Mouse (Mus musculus) MEL (cell line): ENCODE data around the gene Tecrl. TPM values are rescaled to one million over a fixed set of nuclear protein-coding genes. Genes with fewer than 3 reads are reported as not detected.

ENCODE experiments used
- DNase-seq: peaks from one replicate; pipeline ENCODE4 v3.0.0; 2011; ENCODE audit warnings: low read depth, low spot score
- H3K27ac ChIP-seq: 2 replicates; pipeline ENCODE4 v1.5.1; 2012; ENCODE audit warnings: low read depth, mild to moderate bottlenecking, control low read depth, low read length, moderate library complexity; ENCODE audit not compliant: control insufficient read depth
- H3K27me3 ChIP-seq, 2 experiments: fragments of 150-350 bp in 1 of 2; sonication (generic) in 1 of 2; 2 replicates each; pipeline ENCODE4 v1.6.1; 2012; ENCODE audit warnings: low read length in 2 of 2, mild to moderate bottlenecking in 2 of 2, improper control_type of control experiment in 1 of 2, moderate library complexity in 1 of 2; ENCODE audit not compliant: insufficient read depth in 2 of 2, control insufficient read depth in 1 of 2
- H3K36me3 ChIP-seq, 2 experiments: 2 replicates each; pipeline ENCODE4 v1.6.1; 2012 to 2014; ENCODE audit warnings: low read length in 2 of 2, improper control_type of control experiment in 1 of 2, inconsistent platforms in 1 of 2, mild to moderate bottlenecking in 1 of 2; ENCODE audit not compliant: insufficient read depth in 2 of 2, control insufficient read depth in 1 of 2
- H3K4me1 ChIP-seq, 2 experiments: fragments of 150-350 bp in 1 of 2; sonication (generic) in 1 of 2; 2 replicates each; pipeline ENCODE4 v1.6.1; 2012; ENCODE audit warnings: low read length in 2 of 2, improper control_type of control experiment in 1 of 2, mild to moderate bottlenecking in 1 of 2; ENCODE audit not compliant: insufficient read depth in 2 of 2, control insufficient read depth in 1 of 2
- H3K4me3 ChIP-seq, 2 experiments: fragments of 150-350 bp in 1 of 2; sonication (generic) in 1 of 2; 2 replicates each; pipeline ENCODE4 v1.5.1; 2012; ENCODE audit warnings: low read depth in 2 of 2, low read length in 2 of 2, mild to moderate bottlenecking in 2 of 2, moderate library complexity in 2 of 2, control low read depth in 1 of 2, improper control_type of control experiment in 1 of 2; ENCODE audit not compliant: control insufficient read depth in 1 of 2, insufficient read depth in 1 of 2
- H3K79me2 ChIP-seq: 2 replicates; pipeline ENCODE4 v1.6.1; 2012; ENCODE audit warnings: mild to moderate bottlenecking, low read length, moderate library complexity; ENCODE audit not compliant: control insufficient read depth, poor library complexity, insufficient read depth
- H3K9ac ChIP-seq: 2 replicates; pipeline ENCODE4 v1.6.1; 2012; ENCODE audit warnings: low read depth, mild to moderate bottlenecking, control low read depth, low read length, moderate library complexity; ENCODE audit not compliant: control insufficient read depth, poor library complexity, severe bottlenecking
- H3K9me3 ChIP-seq: fragments of 150-350 bp; sonication (generic); replicated peaks from 2 replicates; pipeline ENCODE4 v1.6.1; 2012; ENCODE audit warnings: mild to moderate bottlenecking, low read length, improper control_type of control experiment, moderate library complexity; ENCODE audit not compliant: insufficient read depth
- CTCF ChIP-seq, 3 experiments: IDR thresholded peaks in 2 of 3; conservative IDR thresholded peaks in 1 of 3; 2 replicates each; pipeline ENCODE4 v1.5.1; 2011 to 2012; ENCODE audit warnings: low read length in 3 of 3, low read depth in 2 of 3, mild to moderate bottlenecking in 2 of 3, improper control_type of control experiment in 1 of 3, inconsistent platforms in 1 of 3, mixed read lengths in 1 of 3, moderate library complexity in 1 of 3; ENCODE audit not compliant: control insufficient read depth in 1 of 3, insufficient read depth in 1 of 3, poor library complexity in 1 of 3, severe bottlenecking in 1 of 3
- E2F4 ChIP-seq: IDR thresholded peaks from 2 replicates; pipeline ENCODE4 v1.6.1; 2011; ENCODE audit warnings: low read depth, low read length, improper control_type of control experiment, borderline replicate concordance
- ELF1 ChIP-seq: IDR thresholded peaks from 2 replicates; pipeline ENCODE4 v1.6.1; 2014; ENCODE audit warnings: low read depth, mild to moderate bottlenecking, inconsistent platforms, low read length, improper control_type of control experiment, moderate library complexity
- EP300 ChIP-seq, 2 experiments: IDR thresholded peaks; 2 replicates each; pipeline ENCODE4 v1.6.1; 2011; ENCODE audit warnings: improper control_type of control experiment in 2 of 2, low read length in 2 of 2, low read depth in 1 of 2, mild to moderate bottlenecking in 1 of 2
- ETS1 ChIP-seq: IDR thresholded peaks from 2 replicates; pipeline ENCODE4 v1.6.1; 2012; ENCODE audit warnings: low read depth, mild to moderate bottlenecking, inconsistent platforms, low read length, improper control_type of control experiment, moderate library complexity
- GATA1 ChIP-seq: IDR thresholded peaks from 2 replicates; pipeline ENCODE4 v1.6.1; 2011; ENCODE audit warnings: low read depth, low read length, improper control_type of control experiment
- HCFC1 ChIP-seq: IDR thresholded peaks from 2 replicates; pipeline ENCODE4 v1.6.1; 2012; ENCODE audit warnings: low read depth, mild to moderate bottlenecking, inconsistent platforms, low read length, improper control_type of control experiment, moderate library complexity
- KAT2A ChIP-seq: conservative IDR thresholded peaks from 2 replicates; pipeline ENCODE4 v1.6.1; 2012; ENCODE audit warnings: low read depth, low read length, improper control_type of control experiment, inconsistent platforms
- MAX ChIP-seq: IDR thresholded peaks from 2 replicates; pipeline ENCODE4 v1.6.1; 2011; ENCODE audit warnings: low read length, improper control_type of control experiment
- MAZ ChIP-seq: IDR thresholded peaks from 2 replicates; pipeline ENCODE4 v1.6.1; 2012; ENCODE audit warnings: low read depth, mild to moderate bottlenecking, inconsistent platforms, low read length, improper control_type of control experiment
- NELFE ChIP-seq: IDR thresholded peaks from 2 replicates; pipeline ENCODE4 v1.6.1; 2011; ENCODE audit warnings: low read depth, low read length, improper control_type of control experiment
- RCOR1 ChIP-seq: IDR thresholded peaks from 2 replicates; pipeline ENCODE4 v1.6.1; 2012; ENCODE audit warnings: low read depth, mild to moderate bottlenecking, inconsistent platforms, low read length, improper control_type of control experiment
- SIN3A ChIP-seq: IDR thresholded peaks from 2 replicates; pipeline ENCODE4 v1.6.1; 2012; ENCODE audit warnings: low read length, improper control_type of control experiment, inconsistent platforms
- SMC3 ChIP-seq: IDR thresholded peaks from 2 replicates; pipeline ENCODE4 v1.6.1; 2011; ENCODE audit warnings: low read depth, low read length, improper control_type of control experiment
- TAL1 ChIP-seq: IDR thresholded peaks from 2 replicates; pipeline ENCODE4 v1.6.1; 2012; ENCODE audit warnings: mild to moderate bottlenecking, inconsistent platforms, low read length, moderate library complexity, mixed read lengths
- TCF12 ChIP-seq: IDR thresholded peaks from 2 replicates; pipeline ENCODE4 v1.6.1; 2014; ENCODE audit warnings: low read depth, mild to moderate bottlenecking, inconsistent platforms, low read length, improper control_type of control experiment, moderate library complexity
- USF1 ChIP-seq: IDR thresholded peaks from 2 replicates; pipeline ENCODE4 v1.6.1; 2014; ENCODE audit warnings: low read depth, mild to moderate bottlenecking, inconsistent platforms, low read length, improper control_type of control experiment, moderate library complexity
- ZMIZ1 ChIP-seq: IDR thresholded peaks from 2 replicates; pipeline ENCODE4 v1.6.1; 2012; ENCODE audit warnings: low read depth, mild to moderate bottlenecking, inconsistent platforms, low read length, improper control_type of control experiment, moderate library complexity
- polyA plus RNA-seq, 2 experiments: library from polyadenylated mRNA; stranded (reverse) in 1 of 2; unstranded in 1 of 2; fragments of >175 nt in 1 of 2; fragments of >200 nt in 1 of 2; gene quantifications; 2 replicates each; pipeline versions ENCODE4 v1.2.1 to v1.2.4; 2012; ENCODE audit warnings: low replicate concordance in 2 of 2, low read depth in 1 of 2; ENCODE audit not compliant: insufficient read length in 2 of 2, insufficient read depth in 1 of 2, missing spikeins in 1 of 2
- total RNA-seq: library from RNA; depleted of rRNA; stranded (reverse); fragments of 300-350 nt; gene quantifications from 2 replicates; pipeline ENCODE4 v1.2.3, GENCODE M21; 2012

Tecrl gene
- total and polyA plus RNA-seq, 3 experiments: not detected

DNA sequence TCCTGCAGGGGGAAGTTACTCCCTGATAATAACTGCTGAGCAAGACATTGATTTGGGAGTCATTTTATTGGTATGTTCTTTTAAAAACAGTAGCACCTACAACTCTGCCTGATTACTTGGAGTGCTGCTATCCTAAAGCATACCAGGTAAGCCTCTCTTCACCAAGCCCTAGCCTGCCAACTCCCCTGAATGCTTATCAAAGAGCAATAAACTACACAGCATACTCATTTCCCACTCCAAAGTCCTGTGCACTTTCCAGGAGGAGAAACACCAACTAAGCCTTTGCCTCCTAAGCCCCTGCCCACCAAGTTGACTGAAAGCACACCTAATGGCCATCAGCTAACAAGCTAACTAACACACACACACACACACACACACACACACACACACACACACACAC is 94.9 kb downstream of the Tecrl start:
- no peak for DNase-seq
- Histone ChIP-seq H3K79me2 (no peaks in the 10 kb centered on the region), H3K36me3 (no peaks in the 10 kb centered on the region), H3K4me1 (no peaks in the 10 kb centered on the region), H3K27me3 (no peaks in the 10 kb centered on the region), H3K9me3 (no peaks in the 10 kb centered on the region), H3K4me3 (no peak overlapping the region), H3K27ac (no peak overlapping the region), H3K9ac (no peak overlapping the region)
- TF ChIP-seq HCFC1 (no peak), USF1 (no peak), MAX (no peak), TCF12 (no peak), RCOR1 (no peak), MAZ (no peak), EP300 (IDR thresholded peaks at IDR 0.05; ENCODE audit: low read depth in 1 of 2, low read length in 2 of 2) (no peak), SMC3 (no peak), TAL1 (no peak), ETS1 (no peak), ZMIZ1 (no peak), KAT2A (no peak), E2F4 (no peak), CTCF (IDR thresholded peaks at IDR 0.05 in 2 of 3, conservative IDR thresholded peaks at IDR 0.05 in 1 of 3; ENCODE audit: control insufficient read depth in 1 of 3, insufficient read depth in 1 of 3, low read depth in 2 of 3, low read length in 3 of 3, poor library complexity in 1 of 3, severe bottlenecking in 1 of 3) (no peak), NELFE (no peak), ELF1 (no peak), SIN3A (no peak)

GRCm38 (mm10) chr5:83254141-83254540 is 100.9 kb downstream of the Tecrl start:
- no peak for DNase-seq
- Histone ChIP-seq H3K4me1 (no peaks in the 10 kb centered on the region), H3K79me2 (no peaks in the 10 kb centered on the region), H3K9ac (no peak overlapping the region), H3K36me3 (no peaks in the 10 kb centered on the region), H3K27me3 (no peaks in the 10 kb centered on the region), H3K27ac (no peak overlapping the region), H3K9me3 (no peaks in the 10 kb centered on the region), H3K4me3 (no peak overlapping the region)
- TF ChIP-seq GATA1: no peak
